In the genomic region with DNA sequence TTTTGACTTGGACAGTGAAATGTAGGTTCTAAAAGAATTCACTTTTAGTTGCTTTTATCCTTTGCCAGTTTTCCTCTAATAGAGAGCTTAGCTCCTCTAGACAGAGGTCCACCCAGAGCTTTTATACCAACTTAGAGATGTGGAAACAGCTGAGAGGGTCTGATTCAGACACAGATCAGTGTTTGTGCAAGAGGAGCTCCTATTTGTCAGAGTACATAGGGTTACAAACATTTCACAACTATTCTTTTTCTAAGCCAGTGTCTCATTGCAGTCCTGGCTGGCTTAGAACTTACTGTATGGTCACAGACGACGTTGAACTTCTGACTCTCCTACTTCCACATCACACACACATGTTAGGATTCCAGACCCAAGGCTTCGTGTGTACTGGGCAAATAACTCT, we compare ENCODE assay signal across 34 mouse cellular contexts.
"Had no signal": no experiment of that assay in that cellular context is flagged by ENCODE, and none has a peak within 500 bp of the region (broad histone marks: within the 10 kb centered on the region; RNA-seq: fewer than 3 reads in every experiment).

No protein-coding gene starts in this region.

- ATAC-seq: hindbrain, embryonic 16.5 days; hindbrain, postnatal 0 days; inflammation-experienced regulatory T-cells, adult 6 months; intestine, embryonic 16.5 days; intestine, postnatal 0 days had no signal

- H3K4me2 ChIP-seq: heart, embryonic 11.5 days; heart, embryonic 12.5 days; heart, embryonic 13.5 days; heart, embryonic 15.5 days; hindbrain, embryonic 12.5 days; hindbrain, embryonic 13.5 days; hindbrain, embryonic 14.5 days; hindbrain, embryonic 15.5 days; kidney, embryonic 15.5 days had no signal

- H3K27me3 ChIP-seq: heart, embryonic 12.5 days; heart, embryonic 13.5 days; heart, embryonic 15.5 days; hindbrain, embryonic 12.5 days; hindbrain, embryonic 13.5 days; hindbrain, embryonic 15.5 days; kidney, embryonic 15.5 days had no signal

- H3K27ac ChIP-seq: heart, embryonic 10.5 days; heart, embryonic 13.5 days; heart, embryonic 15.5 days; hindbrain, embryonic 10.5 days; hindbrain, embryonic 12.5 days; hindbrain, embryonic 13.5 days; hindbrain, embryonic 14.5 days; hindbrain, embryonic 15.5 days; hindbrain, postnatal 0 days; kidney, embryonic 15.5 days; kidney, postnatal 0 days; layer of hippocampus, adult 2 months had no signal

- H3K9me3 ChIP-seq: heart, embryonic 10.5 days; heart, embryonic 12.5 days; heart, embryonic 13.5 days; heart, embryonic 15.5 days; hindbrain, embryonic 10.5 days; hindbrain, embryonic 12.5 days; hindbrain, embryonic 13.5 days; hindbrain, embryonic 15.5 days; kidney, embryonic 15.5 days had no signal

- H3K9ac ChIP-seq: heart, embryonic 12.5 days; heart, embryonic 13.5 days; heart, embryonic 15.5 days; hindbrain, embryonic 12.5 days; hindbrain, embryonic 13.5 days; hindbrain, embryonic 14.5 days; hindbrain, embryonic 15.5 days; kidney, embryonic 15.5 days had no signal

- H3K4me3 ChIP-seq: heart, embryonic 10.5 days; heart, embryonic 12.5 days; heart, embryonic 13.5 days; heart, embryonic 15.5 days; hindbrain, embryonic 10.5 days; hindbrain, embryonic 12.5 days; hindbrain, embryonic 13.5 days; hindbrain, embryonic 15.5 days; kidney, embryonic 15.5 days; layer of hippocampus, adult 2 months had no signal

- H3K4me1 ChIP-seq: heart, embryonic 10.5 days; heart, embryonic 12.5 days; heart, embryonic 13.5 days; heart, embryonic 15.5 days; hindbrain, embryonic 10.5 days; hindbrain, embryonic 12.5 days; hindbrain, embryonic 13.5 days; hindbrain, embryonic 15.5 days; kidney, embryonic 15.5 days had no signal

- DNase-seq: heart, postnatal 10 days; heart, postnatal 14 days; heart, postnatal 36 days; heart, postnatal 4 days; kidney, adult 11 months; kidney, adult 18-20 months; kidney, adult 2 months; kidney, adult 8-10 months; kidney, adult 9 months; kidney, postnatal 10 days; kidney, postnatal 14 days; kidney, postnatal 25 days; kidney, postnatal 36 days; kidney, postnatal 4 days; layer of hippocampus, adult 9-11 months; layer of hippocampus, postnatal 36 days had no signal
